Mouse (Mus musculus): Measurements from ENCODE around the gene Nat8f2.
A peak's percentile ranks its signal among the peaks of the same experiment; 100 is the strongest.
"Not testable (repeated sequence)": the region's sequence is repeated elsewhere in the genome, so short reads cannot be mapped to it uniquely, and the experiment has no call there.

The Nat8f2 gene

GRCm38 (mm10) chr6:85869006-85869405 is at the start of gene Nat8f2:
Gene Nat8f2 (minus strand): TSS chr6:85869158.
- DNase-seq (ENCODE audit: low spot score): not testable (repeated sequence)

GRCm38 (mm10) chr6:85918341-85918740 is 49.4 kb upstream of the Nat8f2 start:
- DNase-seq (ENCODE audit: low spot score): not testable (repeated sequence)

GRCm38 (mm10) chr6:85916596-85916995 is 47.6 kb upstream of the Nat8f2 start:
- no peak for DNase-seq (ENCODE audit: low spot score)

- DNase-seq (ENCODE audit: low spot score): peak; percentile 78
Measured at GRCm38 (mm10) chr6:85915539-85916513, 46.9 kb upstream of the Nat8f2 start, which contains the start of gene Nat8f1. Gene Nat8f1 (minus strand): TSS chr6:85915687.

- no peak for DNase-seq (ENCODE audit: low spot score)
Measured at GRCm38 (mm10) chr6:85915141-85915538, 46.2 kb upstream of the Nat8f2 start.

- no peak for DNase-seq (ENCODE audit: low spot score)
Measured at GRCm38 (mm10) chr6:85911587-85911986, 42.6 kb upstream of the Nat8f2 start, which contains the start of gene Tprkb. Gene Tprkb (plus strand): TSS chr6:85911865.

GRCm38 (mm10) chr6:85909704-85910103 is 40.7 kb upstream of the Nat8f2 start:
- DNase-seq (ENCODE audit: low spot score): no peak

GRCm38 (mm10) chr6:85908341-85908740 is 39.4 kb upstream of the Nat8f2 start:
- no peak for DNase-seq (ENCODE audit: low spot score)

- not testable (repeated sequence) for DNase-seq (ENCODE audit: low spot score)
Measured at GRCm38 (mm10) chr6:85906911-85907351, 38.0 kb upstream of the Nat8f2 start.

- peak; percentile 77 for DNase-seq (ENCODE audit: low spot score)
Measured at GRCm38 (mm10) chr6:85904642-85905061, 35.7 kb upstream of the Nat8f2 start, which contains the start of gene Nat8f4. Gene Nat8f4 (minus strand): TSS chr6:85904884.

GRCm38 (mm10) chr6:85902303-85902702 is 33.3 kb upstream of the Nat8f2 start:
- no peak for DNase-seq (ENCODE audit: low spot score)

- DNase-seq (ENCODE audit: low spot score): not testable (repeated sequence)
Measured at GRCm38 (mm10) chr6:85898596-85899475, 29.9 kb upstream of the Nat8f2 start.

- DNase-seq (ENCODE audit: low spot score): not testable (repeated sequence)
Measured at GRCm38 (mm10) chr6:85895061-85895648, 26.2 kb upstream of the Nat8f2 start.

GRCm38 (mm10) chr6:85888961-85889360 is 20.0 kb upstream of the Nat8f2 start:
- no peak for DNase-seq (ENCODE audit: low spot score)

- DNase-seq (ENCODE audit: low spot score): no peak
Measured at GRCm38 (mm10) chr6:85884311-85884710, 15.4 kb upstream of the Nat8f2 start.

- not testable (repeated sequence) for DNase-seq (ENCODE audit: low spot score)
Measured at GRCm38 (mm10) chr6:85883246-85883645, 14.3 kb upstream of the Nat8f2 start.

GRCm38 (mm10) chr6:85867726-85868690 is 950 bp downstream of the Nat8f2 start:
- DNase-seq (ENCODE audit: low spot score): no peak

- not testable (repeated sequence) for DNase-seq (ENCODE audit: low spot score)
Measured at GRCm38 (mm10) chr6:85866995-85867394, 2.0 kb downstream of the Nat8f2 start.

- DNase-seq (ENCODE audit: low spot score): not testable (repeated sequence)
Measured at GRCm38 (mm10) chr6:85866166-85866565, 2.8 kb downstream of the Nat8f2 start.

GRCm38 (mm10) chr6:85864900-85865639 is 3.9 kb downstream of the Nat8f2 start:
- DNase-seq (ENCODE audit: low spot score): not testable (repeated sequence)

Data from ovary, postnatal 14 days (tissue).